Mouse (Mus musculus) limb, embryonic 14.5 days (tissue): ENCODE data around the gene Pnpo. TPM values are rescaled to one million over a fixed set of nuclear protein-coding genes. Genes with fewer than 3 reads are reported as not detected.
A peak's percentile ranks its signal among the peaks of the same experiment; 100 is the strongest.

Experiments used
- ATAC-seq: fragments of 200-750 bp; cut with Nextera tagmentation; 2 replicates; pipeline ENCODE4 v1.8.0; 2017; ENCODE audit warnings: low read depth, moderate number of reproducible peaks, moderate TSS enrichment; ENCODE audit not compliant: low FRiP score
- DNase-seq: peaks from one replicate; pipeline ENCODE4 v3.0.0-alpha.2; 2015; ENCODE audit warnings: low spot score
- H3K27ac ChIP-seq: fragments of 300-500 bp; sonication (generic); replicated peaks from 2 replicates; pipeline ENCODE4 v1.5.1; 2014; ENCODE audit warnings: low read depth, mild to moderate bottlenecking, low read length, moderate library complexity, mixed read lengths
- H3K27me3 ChIP-seq: fragments of 300-500 bp; sonication (generic); 2 replicates; pipeline ENCODE4 v1.6.1; 2014; ENCODE audit warnings: low read length, mixed read lengths; ENCODE audit not compliant: control insufficient read depth, insufficient read depth
- H3K36me3 ChIP-seq: fragments of 300-500 bp; sonication (generic); 2 replicates; pipeline ENCODE4 v1.6.1; 2014; ENCODE audit warnings: mild to moderate bottlenecking, low read length, moderate library complexity, mixed read lengths; ENCODE audit not compliant: control insufficient read depth, insufficient read depth
- H3K4me1 ChIP-seq: fragments of 300-500 bp; sonication (generic); 2 replicates; pipeline ENCODE4 v1.6.1; 2014; ENCODE audit warnings: antibody characterized with exemption, low read length, mixed read lengths; ENCODE audit not compliant: control insufficient read depth, insufficient read depth
- H3K4me2 ChIP-seq: fragments of 300-500 bp; sonication (generic); replicated peaks from 2 replicates; pipeline ENCODE4 v1.6.1; 2014; ENCODE audit warnings: low read depth, mild to moderate bottlenecking, low read length, moderate library complexity; ENCODE audit not compliant: severe bottlenecking
- H3K4me3 ChIP-seq: fragments of 300-500 bp; sonication (generic); replicated peaks from 2 replicates; pipeline ENCODE4 v1.5.1; 2014; ENCODE audit warnings: low read length
- H3K9ac ChIP-seq: fragments of 300-500 bp; sonication (generic); 2 replicates; pipeline ENCODE4 v1.6.1; 2014; ENCODE audit warnings: mild to moderate bottlenecking, low read depth, low read length, moderate library complexity; ENCODE audit not compliant: severe bottlenecking
- H3K9me3 ChIP-seq: fragments of 300-500 bp; sonication (generic); 2 replicates; pipeline ENCODE4 v1.6.1; 2016; ENCODE audit warnings: low read length; ENCODE audit not compliant: control insufficient read depth
- POLR2A ChIP-seq: fragments of 200-500 bp; IDR thresholded peaks from 2 replicates; pipeline ENCODE4 v1.8.0; 2012; ENCODE audit warnings: inconsistent platforms, mild to moderate bottlenecking, moderate library complexity, borderline replicate concordance; ENCODE audit not compliant: insufficient read depth, insufficient read length; ENCODE audit errors: extremely low read depth
- WGBS: fragments of 180-500 bp; shearing (Covaris S2); extraction: QIAGEN DNeasy Blood & Tissue Kit; methylation state at CpG from one replicate; pipeline ENCODE4 v1.1.7; 2014; 5-methylcytosine and 5-hydroxymethylcytosine counted together
- polyA plus RNA-seq, 2 experiments: library from polyadenylated mRNA; depleted of rRNA in 1 of 2; stranded (reverse) in 1 of 2; unstranded in 1 of 2; fragments of >200 nt; fragmentation: Nextera tagmentation in 1 of 2; extraction: Ambion mirVana in 1 of 2; gene quantifications; 2 replicates each; pipeline versions ENCODE4 v1.2.1 to v1.2.3; 2012 to 2014

Gene Pnpo
- polyA plus RNA-seq, 2 experiments, result 13.9 to 24.2 TPM

- Histone ChIP-seq H3K27me3 (no peaks in the 10 kb centered on the region), H3K4me3 (peak overlapping the region; percentile 83), H3K27ac (peak overlapping the region; percentile 76), H3K36me3 (no peaks in the 10 kb centered on the region), H3K4me1 (peaks cover 17% of the 10 kb centered on the region), H3K9me3 (no peaks in the 10 kb centered on the region), H3K4me2 (peak overlapping the region; percentile 93), H3K9ac (peak overlapping the region; percentile 68)
- no peak for DNase-seq
- ATAC-seq, result no peak
- WGBS, result 31% methylated on average over 17 of the region's 17 CpGs
- TF ChIP-seq POLR2A, result no peak
These were observed 34.8 kb upstream of the Pnpo start for GRCm38 (mm10) chr11:96978401-96979246.

- peak; percentile 100 for DNase-seq
- peak; percentile 60; the same call in 1 of the 2 replicates for TF ChIP-seq POLR2A
- peak overlapping the region; percentile 83 for H3K4me3 ChIP-seq
These were observed 34.0 kb upstream of the Pnpo start for GRCm38 (mm10) chr11:96977606-96978400.

GRCm38 (mm10) chr11:96976911-96977591 lies 33.3 kb upstream of the Pnpo start:
- Histone ChIP-seq H3K4me1 (peaks cover 17% of the 10 kb centered on the region), H3K27me3 (no peaks in the 10 kb centered on the region), H3K9me3 (no peaks in the 10 kb centered on the region), H3K4me2 (peak overlapping the region; percentile 63), H3K36me3 (no peaks in the 10 kb centered on the region), H3K27ac (peak overlapping the region; percentile 91), H3K9ac (peak overlapping the region; percentile 90), H3K4me3 (peak overlapping the region; percentile 83)
- DNase-seq (peak; percentile 87), ATAC-seq (peak; percentile 79)
- WGBS, result 0% methylated on average over 21 of the region's 50 CpGs
- peak; percentile 40; the same call in 1 of the 2 replicates for TF ChIP-seq POLR2A

More at GRCm38 (mm10) chr11:96977606-96978400, 34.0 kb upstream of the Pnpo start:
- WGBS, result 0% methylated on average over 44 of the region's 45 CpGs
- ATAC-seq, result peak; percentile 95
- H3K27ac ChIP-seq, result peak overlapping the region; percentile 91
- H3K27me3 ChIP-seq, result no peaks in the 10 kb centered on the region
- no peaks in the 10 kb centered on the region for H3K9me3 ChIP-seq
- H3K4me2 ChIP-seq, result peak overlapping the region; percentile 93
- H3K4me1 ChIP-seq, result peaks cover 17% of the 10 kb centered on the region
- peak overlapping the region; percentile 90 for H3K9ac ChIP-seq
- no peaks in the 10 kb centered on the region for H3K36me3 ChIP-seq

- Histone ChIP-seq H3K4me2 (peak overlapping the region; percentile 63), H3K36me3 (no peaks in the 10 kb centered on the region), H3K9ac (peak overlapping the region; percentile 90), H3K27me3 (no peaks in the 10 kb centered on the region), H3K9me3 (no peaks in the 10 kb centered on the region), H3K4me1 (peaks cover 17% of the 10 kb centered on the region), H3K4me3 (peak overlapping the region; percentile 83), H3K27ac (peak overlapping the region; percentile 91; the same call in 1 of the 2 replicates)
- TF ChIP-seq POLR2A, result no peak
- DNase-seq, result no peak
- no peak for ATAC-seq
- WGBS, result 51% methylated on average over 3 of the region's 3 CpGs
These were observed 32.5 kb upstream of the Pnpo start for GRCm38 (mm10) chr11:96976379-96976687.
